Mouse (Mus musculus) megakaryocyte, embryonic 14.5 days (primary cell): ENCODE measurements around the gene Lix1l.

Experiments
- FLI1 ChIP-seq: IDR thresholded peaks from 2 replicates; pipeline ENCODE4 v1.6.1; 2012; ENCODE audit warnings: low read length, inconsistent platforms, mixed read lengths
- GATA1 ChIP-seq: IDR thresholded peaks from 3 replicates; pipeline ENCODE4 v1.6.1; 2012; ENCODE audit warnings: mixed read lengths, low read length, inconsistent platforms, borderline replicate concordance

GRCm38 (mm10) chr3:96558159-96558558 is 42.8 kb upstream of the Lix1l start:
- TF ChIP-seq FLI1 (no peak), GATA1 (no peak)
